Mouse (Mus musculus) right cerebral cortex, postnatal 10 days (tissue): ENCODE data around the gene Btg1-ps2.
"Not testable (repeated sequence)": the region's sequence is repeated elsewhere in the genome, so short reads cannot be mapped to it uniquely, and the experiment has no call there.

Experiments
- DNase-seq, 2 experiments: peaks; one replicate each; pipeline ENCODE4 v3.0.0; 2021; ENCODE audit warnings: low spot score in 2 of 2

The Btg1-ps2 gene

DNA sequence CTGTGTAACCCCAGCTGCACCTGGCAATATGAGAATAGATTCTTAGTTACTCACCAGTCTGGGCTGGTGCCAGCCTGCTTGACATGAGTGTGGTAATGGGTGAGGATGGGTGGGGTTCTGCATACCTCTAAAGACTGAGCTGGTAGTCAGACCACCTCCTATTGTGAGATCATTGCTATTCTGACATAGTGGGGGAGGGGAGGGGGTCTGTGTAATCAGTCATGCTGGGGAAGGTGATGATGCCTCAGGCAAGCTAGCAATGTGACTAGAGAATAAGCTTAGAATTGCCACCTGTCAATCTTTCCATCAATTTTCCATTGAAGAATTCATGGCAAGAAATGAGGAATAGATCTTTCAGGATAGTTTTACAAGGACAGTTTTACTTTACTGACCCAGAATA lies at the start of gene Btg1-ps2:
TSS of gene Btg1-ps2 (minus strand) at position 101 of the 400 bp plus-strand sequence.
- not testable (repeated sequence) for DNase-seq

DNA sequence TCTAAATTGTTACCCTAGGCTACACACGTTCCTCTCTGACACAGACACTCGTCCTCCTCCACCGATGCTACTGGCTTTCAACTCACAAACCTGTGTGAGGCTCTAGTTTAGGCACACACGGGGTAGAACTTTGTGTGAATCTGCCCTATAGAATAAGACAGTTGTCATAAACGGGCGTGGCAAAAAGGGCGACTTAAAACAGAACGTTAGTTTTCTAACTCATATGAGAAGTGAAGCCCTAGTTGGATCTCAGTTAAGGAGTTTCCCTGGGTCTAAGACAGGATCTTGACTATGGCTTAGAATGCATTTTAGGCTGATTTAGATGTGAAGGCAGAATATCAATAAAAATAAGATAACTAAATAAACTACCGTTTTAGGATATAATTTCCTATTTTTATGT lies 42.1 kb upstream of the Btg1-ps2 start, which contains the start of gene Rhox11:
TSS of gene Rhox11 (minus strand) at position 101 of the 400 bp plus-strand sequence.
- DNase-seq = no peak

DNA sequence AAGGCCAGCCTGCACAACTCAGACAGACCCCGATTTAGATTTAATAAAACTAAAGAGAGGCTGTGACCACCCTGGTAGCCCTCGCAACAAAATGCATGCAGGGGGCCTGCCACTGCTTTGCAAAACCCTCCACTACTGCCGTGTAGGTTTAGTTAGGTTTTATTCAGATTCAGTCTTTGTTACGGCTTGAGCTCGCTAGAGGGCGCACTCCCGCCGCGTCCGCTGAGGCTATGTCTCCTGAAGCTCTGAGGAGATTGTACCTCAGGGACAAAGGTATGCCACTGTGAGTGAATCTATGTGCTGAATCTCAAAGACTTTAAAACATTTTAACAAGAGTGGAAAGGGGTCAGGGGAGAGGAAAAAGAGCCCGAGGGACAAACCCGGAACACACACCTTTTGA lies 41.3 kb upstream of the Btg1-ps2 start:
- peak; percentile 41 to 65 for DNase-seq

DNA sequence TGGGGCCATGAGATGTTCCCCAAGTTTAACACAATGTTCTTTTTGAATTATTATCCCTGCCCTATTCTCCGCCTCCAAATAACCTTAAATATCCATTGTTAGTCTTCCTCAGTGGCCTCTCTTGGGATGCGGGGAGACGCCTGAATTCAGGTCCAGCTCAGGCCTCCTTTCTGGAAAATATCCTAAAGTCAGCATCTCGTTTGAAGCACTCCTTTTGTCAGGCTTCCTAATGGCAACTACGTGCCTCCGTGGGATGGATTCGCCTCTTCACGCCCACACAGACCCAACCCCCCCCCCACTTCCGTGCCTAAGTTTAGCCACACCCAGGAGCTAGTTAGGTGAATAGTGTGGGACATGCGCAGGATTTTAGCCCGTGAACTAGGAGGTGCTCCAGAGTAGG lies 23.3 kb upstream of the Btg1-ps2 start, which contains the start of gene Rhox10:
TSS of gene Rhox10 (plus strand) at position 301 of the 400 bp plus-strand sequence.
- DNase-seq = no peak

DNA sequence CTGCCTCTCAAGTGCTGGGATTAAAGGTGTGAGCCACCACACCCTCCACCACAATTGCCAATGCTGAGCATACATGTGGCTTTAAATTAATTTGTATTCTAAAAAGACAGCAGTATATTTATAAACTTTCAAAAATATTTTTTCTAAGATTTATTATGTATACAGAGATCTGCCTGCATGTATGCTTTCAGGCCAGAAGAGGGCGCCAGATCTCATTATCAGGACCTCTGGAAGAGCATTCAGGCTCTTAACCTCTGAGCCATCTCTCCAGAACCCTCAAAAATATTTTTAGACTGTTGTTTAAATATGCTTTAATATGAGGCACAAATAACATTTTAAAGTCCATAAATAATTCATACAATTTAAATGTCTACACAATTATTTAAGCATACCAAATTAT lies 18.6 kb upstream of the Btg1-ps2 start:
- DNase-seq = peak in 1 of 2 experiments; percentile 23

DNA sequence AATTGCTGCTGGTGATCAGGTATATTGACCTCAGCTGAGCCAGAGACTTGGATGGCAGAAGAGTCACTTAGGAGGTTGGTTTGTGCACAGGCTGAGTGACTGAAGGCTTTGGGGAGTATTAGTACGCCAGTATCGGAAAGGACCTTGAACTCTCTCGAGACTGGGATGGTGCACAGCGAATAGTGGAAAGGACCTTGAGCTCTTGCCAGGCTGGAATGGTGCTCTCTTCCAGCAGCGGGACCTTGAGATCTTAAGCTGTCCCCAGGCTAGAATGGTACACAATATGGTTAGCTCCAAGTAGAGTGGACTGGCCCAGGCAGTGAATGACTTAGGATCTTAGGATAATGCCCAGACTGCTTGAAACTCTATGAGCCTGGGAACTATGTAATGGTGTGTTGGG lies 3.2 kb downstream of the Btg1-ps2 start:
- DNase-seq = no peak

DNA sequence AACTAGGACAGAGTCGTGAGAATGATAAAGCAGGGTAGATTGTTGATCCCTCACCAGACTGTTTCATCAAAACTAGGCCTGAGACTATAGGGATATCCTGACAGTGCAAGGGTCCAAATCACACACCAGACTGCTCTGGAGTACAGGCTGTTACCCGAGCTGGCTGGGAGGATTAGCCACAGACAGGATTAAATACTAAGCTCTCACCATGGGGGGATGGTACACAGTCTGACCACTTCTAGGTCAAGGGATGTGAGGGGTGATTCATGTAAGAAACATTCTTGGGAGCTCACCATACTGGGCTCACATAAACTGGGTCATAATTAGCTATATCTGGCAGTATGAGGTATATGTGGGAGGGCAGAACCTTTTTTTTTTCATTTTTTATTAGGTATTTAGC lies 9.1 kb downstream of the Btg1-ps2 start:
- no peak for DNase-seq

DNA sequence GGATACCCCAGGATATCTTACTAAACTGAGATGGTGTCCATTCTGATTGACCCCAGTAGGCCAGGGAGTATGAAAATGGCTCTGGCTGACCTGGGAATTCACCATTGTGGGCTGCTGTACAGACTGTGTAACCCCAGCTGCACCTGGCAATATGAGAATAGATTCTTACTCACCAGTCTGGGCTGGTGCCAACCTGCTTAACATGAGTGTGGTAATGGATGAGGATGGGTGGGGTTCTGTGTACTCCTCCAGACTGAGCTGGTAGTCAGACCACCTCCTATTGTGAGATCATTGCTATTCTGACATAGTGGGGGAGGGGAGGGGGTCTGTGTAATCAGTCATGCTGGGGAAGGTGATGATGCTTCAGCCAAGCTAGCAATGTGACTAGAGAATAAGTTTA lies 24.3 kb downstream of the Btg1-ps2 start, which contains the start of gene Btg1-ps1:
TSS of gene Btg1-ps1 (minus strand) at position 219 of the 400 bp plus-strand sequence.
- DNase-seq = not testable (repeated sequence)

DNA sequence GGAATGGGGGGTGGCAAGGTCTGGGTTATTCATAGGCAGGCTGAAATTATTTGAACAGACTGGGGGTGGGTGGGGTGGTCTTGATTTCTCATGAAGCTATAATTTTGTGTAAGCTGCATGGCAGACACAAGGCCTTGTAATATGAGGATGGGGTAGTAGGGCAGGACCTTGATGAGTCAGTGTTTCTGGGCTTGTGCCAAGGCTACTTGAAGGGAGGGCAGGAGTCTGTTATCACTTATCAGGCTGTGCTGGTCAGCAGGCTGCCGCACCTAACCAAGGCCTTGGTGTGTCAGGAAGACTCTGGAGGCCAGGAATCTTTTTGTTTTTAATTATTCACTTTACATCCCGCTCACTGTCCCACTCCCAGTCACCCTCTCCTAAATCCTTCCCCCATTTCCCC lies 34.2 kb downstream of the Btg1-ps2 start:
- DNase-seq = no peak
